Mouse (Mus musculus) intestine, embryonic 14.5 days (tissue): Measurements from ENCODE around the gene Prss43. TPM values are rescaled to one million over a fixed set of nuclear protein-coding genes. Genes with fewer than 3 reads are reported as not detected.

ENCODE experiments used
- ATAC-seq: fragments of 200-750 bp; cut with Nextera tagmentation; replicated peaks from 2 replicates; pipeline ENCODE4 v1.8.0; 2017; ENCODE audit warnings: low read depth, moderate number of reproducible peaks, moderate TSS enrichment, moderate library complexity; ENCODE audit not compliant: low FRiP score, low TSS enrichment
- DNase-seq: peaks from one replicate; pipeline ENCODE4 v3.0.0-alpha.2; 2018; ENCODE audit warnings: low spot score
- H3K27ac ChIP-seq: fragments of 300-500 bp; sonication (generic); 2 replicates; pipeline ENCODE4 v1.5.1; 2014; ENCODE audit warnings: low read depth, mild to moderate bottlenecking, control low read depth
- H3K27me3 ChIP-seq: fragments of 300-500 bp; sonication (generic); replicated peaks from 2 replicates; pipeline ENCODE4 v1.6.1; 2014; ENCODE audit warnings: low read length, control low read depth; ENCODE audit not compliant: control insufficient read depth, insufficient read depth
- H3K36me3 ChIP-seq: fragments of 300-500 bp; sonication (generic); 2 replicates; pipeline ENCODE4 v1.6.1; 2014; ENCODE audit warnings: low read length, control low read depth; ENCODE audit not compliant: control insufficient read depth, insufficient read depth
- H3K4me1 ChIP-seq: fragments of 300-500 bp; sonication (generic); replicated peaks from 2 replicates; pipeline ENCODE4 v1.6.1; 2014; ENCODE audit warnings: low read length, control low read depth, mixed read lengths; ENCODE audit not compliant: control insufficient read depth, insufficient read depth
- H3K4me2 ChIP-seq: fragments of 300-500 bp; sonication (generic); 2 replicates; pipeline ENCODE4 v1.6.1; 2014; ENCODE audit warnings: low read length
- H3K4me3 ChIP-seq: fragments of 300-500 bp; sonication (generic); 2 replicates; pipeline ENCODE4 v1.5.1; 2014; ENCODE audit warnings: low read depth, low read length, control low read depth, mixed read lengths
- H3K9ac ChIP-seq: fragments of 300-500 bp; sonication (generic); 2 replicates; pipeline ENCODE4 v1.6.1; 2014; ENCODE audit warnings: mild to moderate bottlenecking, low read length
- H3K9me3 ChIP-seq: fragments of 300-500 bp; sonication (generic); 2 replicates; pipeline ENCODE4 v1.6.1; 2016; ENCODE audit warnings: low read length, control low read depth; ENCODE audit not compliant: control insufficient read depth
- WGBS: fragments of 180-500 bp; shearing (Covaris S2); extraction: QIAGEN DNeasy Blood & Tissue Kit; methylation state at CpG from one replicate; pipeline ENCODE4 v1.1.7; 2014; 5-methylcytosine and 5-hydroxymethylcytosine counted together
- polyA plus RNA-seq: library from polyadenylated mRNA; unstranded; fragments of >200 nt; fragmentation: Nextera tagmentation; extraction: Ambion mirVana; gene quantifications from 2 replicates; pipeline ENCODE4 v1.2.1, GENCODE M21; 2014

Gene Prss43
- polyA plus RNA-seq, 1 experiment from 2014 or later, result not detected

DNA sequence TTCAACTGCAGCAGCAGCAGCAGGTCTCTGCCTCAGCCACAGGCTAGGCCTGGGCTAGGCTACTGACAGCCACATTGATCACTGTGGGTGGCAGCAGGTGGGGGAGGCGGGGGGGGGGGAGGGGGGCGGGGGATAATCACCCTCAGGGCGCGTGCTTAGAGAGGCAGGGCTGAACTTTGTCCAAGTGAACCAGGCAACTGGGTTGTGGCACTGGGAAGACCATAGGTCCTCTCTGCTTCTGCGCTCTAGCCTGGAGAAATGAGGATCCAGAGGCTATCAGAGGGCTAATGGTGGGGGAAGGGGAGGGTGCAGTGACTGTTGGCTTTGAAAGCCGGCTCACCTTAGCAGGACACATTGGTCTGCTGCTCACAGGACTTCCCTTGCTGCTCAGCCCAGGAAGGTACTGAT lies 48.8 kb downstream of the Prss43 start:
- H3K27ac ChIP-seq, result no peak overlapping the region
- H3K27me3 ChIP-seq, result peaks cover 21% of the 10 kb centered on the region; the same call in 1 of the 2 replicates
- H3K9me3 ChIP-seq, result no peaks in the 10 kb centered on the region
- DNase-seq (no peak), ATAC-seq (peak; percentile 45)
- no peaks in the 10 kb centered on the region for H3K36me3 ChIP-seq
- no peak overlapping the region for H3K4me3 ChIP-seq
- no peak overlapping the region for H3K9ac ChIP-seq
- no peak overlapping the region for H3K4me2 ChIP-seq
- peaks cover 17% of the 10 kb centered on the region for H3K4me1 ChIP-seq
- 20% methylated on average over 5 of the region's 6 CpGs for WGBS

DNA sequence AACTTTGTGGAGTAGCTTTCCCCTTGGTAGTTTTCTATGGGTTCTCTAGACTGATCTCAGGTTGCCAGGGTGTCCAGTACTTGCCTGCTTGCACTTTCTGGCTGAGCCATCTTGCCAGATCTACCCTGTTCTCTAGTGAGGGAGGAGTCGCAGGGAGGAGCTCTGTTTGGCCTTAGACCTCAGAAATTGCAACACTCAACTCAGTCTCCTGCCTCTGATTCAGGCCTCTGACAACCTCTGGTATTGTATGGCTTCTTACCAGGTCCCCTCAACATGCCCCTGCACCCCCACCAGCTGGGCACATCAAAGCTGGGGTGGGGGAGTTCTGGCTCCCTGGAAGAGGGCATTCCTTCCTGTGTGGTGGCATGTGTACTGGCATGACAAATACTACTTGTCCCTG lies 50.9 kb downstream of the Prss43 start:
- H3K27ac ChIP-seq, result no peak overlapping the region
- peaks cover 17% of the 10 kb centered on the region for H3K4me1 ChIP-seq
- H3K4me3 ChIP-seq, result no peak overlapping the region
- H3K4me2 ChIP-seq, result no peak overlapping the region
- WGBS, result 95% methylated on average over 1 of the region's 1 CpGs
- DNase-seq, result no peak
- no peak overlapping the region for H3K9ac ChIP-seq
- H3K9me3 ChIP-seq, result no peaks in the 10 kb centered on the region
- H3K27me3 ChIP-seq, result peaks cover 34% of the 10 kb centered on the region
- H3K36me3 ChIP-seq, result no peaks in the 10 kb centered on the region
- no peak for ATAC-seq

DNA sequence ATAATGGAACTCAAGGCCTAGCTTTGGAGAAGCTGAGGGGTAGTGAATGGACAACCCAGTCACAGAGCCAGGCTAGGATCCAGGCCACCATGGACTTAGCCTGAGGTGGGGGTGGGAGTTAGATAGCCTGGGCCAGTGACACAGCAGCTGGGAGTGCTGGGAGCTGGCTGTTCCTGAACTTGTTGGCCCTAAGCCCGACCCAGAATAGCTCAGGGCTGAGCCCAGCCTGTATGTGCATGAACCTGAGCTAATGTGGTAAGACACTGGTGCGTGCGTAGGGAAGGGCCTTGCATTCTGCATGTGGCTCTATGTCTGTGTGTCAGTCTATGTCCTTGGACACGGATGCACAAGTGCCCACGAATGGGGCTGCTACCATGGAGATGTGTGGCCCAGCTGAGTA lies 51.4 kb downstream of the Prss43 start:
- no peak for DNase-seq
- no peak overlapping the region for H3K9ac ChIP-seq
- no peak overlapping the region for H3K27ac ChIP-seq
- H3K4me1 ChIP-seq, result peaks cover 17% of the 10 kb centered on the region
- peaks cover 30% of the 10 kb centered on the region for H3K27me3 ChIP-seq
- no peak overlapping the region for H3K4me3 ChIP-seq
- no peak for ATAC-seq
- no peaks in the 10 kb centered on the region for H3K9me3 ChIP-seq
- no peak overlapping the region for H3K4me2 ChIP-seq
- no peaks in the 10 kb centered on the region for H3K36me3 ChIP-seq
- WGBS, result 89% methylated on average over 5 of the region's 5 CpGs

DNA sequence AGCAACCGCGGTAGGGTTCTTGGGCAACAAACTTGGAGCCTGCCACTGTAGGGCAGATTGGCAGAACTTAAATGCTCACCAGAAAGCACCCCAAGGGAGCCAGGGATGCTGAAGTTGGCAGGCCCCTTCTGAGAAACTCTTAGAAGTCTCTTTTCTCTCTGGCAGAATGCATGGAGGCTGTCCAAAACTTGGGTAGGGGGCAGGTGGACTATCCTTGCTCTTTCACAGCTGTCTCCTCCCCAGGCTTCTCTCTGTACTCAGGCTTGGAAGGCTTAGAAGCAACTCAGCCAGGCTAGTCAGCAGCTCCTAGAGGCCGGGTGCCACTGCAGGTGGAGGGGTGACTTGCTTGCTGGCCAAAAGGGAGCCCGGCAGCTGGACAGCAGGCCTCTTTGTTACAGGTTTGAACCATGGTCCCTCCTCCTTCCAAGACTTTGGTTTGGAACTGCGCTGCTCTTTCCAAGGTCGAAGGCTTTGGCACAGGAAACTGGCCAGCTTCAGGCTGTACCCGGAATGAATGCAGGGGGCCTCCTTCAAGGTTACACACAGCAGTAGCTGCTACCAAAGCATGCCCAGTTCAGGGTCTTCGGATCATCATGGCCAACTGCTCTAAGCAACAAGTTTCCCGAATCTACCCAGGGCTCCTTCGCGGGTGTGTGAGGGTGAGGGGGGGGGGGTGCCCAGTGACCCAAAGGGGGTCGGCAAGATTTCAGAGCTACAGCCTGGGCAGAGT lies 52.9 kb downstream of the Prss43 start, which contains the start of gene Als2cl:
Gene Als2cl, plus strand, starts transcription at position 680 of the 730 bp plus-strand sequence.
- H3K4me2 ChIP-seq, result peak within 1 kb of the TSS; percentile 83
- no peak for DNase-seq
- peak; percentile 12; the same call in 1 of the 2 replicates for ATAC-seq

DNA sequence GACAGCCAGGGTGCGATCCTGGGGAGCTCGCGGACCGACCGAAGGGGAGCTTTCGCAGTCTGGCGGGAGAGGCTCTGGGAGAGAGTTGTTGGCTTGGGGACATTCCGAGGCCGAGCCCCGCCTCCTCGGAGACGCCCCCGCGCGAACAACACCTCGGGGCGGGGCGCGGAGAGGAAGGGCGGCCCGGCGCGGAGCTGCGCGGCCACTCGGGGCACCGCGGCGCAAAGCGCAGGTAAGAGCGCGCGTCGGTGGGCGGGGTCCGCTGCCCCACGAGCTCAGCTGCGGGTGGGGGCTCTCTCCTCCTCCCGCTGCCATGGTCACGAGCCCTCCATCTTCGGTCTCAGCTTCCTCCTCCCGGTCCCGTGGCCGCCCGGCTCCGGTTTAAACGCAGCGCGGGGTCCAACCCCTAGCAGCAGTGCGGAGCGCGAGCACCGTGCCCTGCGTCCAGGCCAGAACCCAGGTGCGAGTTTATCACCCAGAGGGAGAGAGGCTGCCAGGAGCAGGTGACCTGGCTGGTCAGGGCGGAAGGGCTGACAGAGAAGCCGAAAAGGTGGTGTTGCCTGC lies 53.6 kb downstream of the Prss43 start, which contains the start of gene Tmie:
Gene Tmie, minus strand, starts transcription at position 116 of the 564 bp plus-strand sequence.
- 0 out of 2 replicates have a peak within 1 kb of the TSS, but pooled peaks have one; percentile 16 for H3K27ac ChIP-seq
- ATAC-seq, result peak; percentile 68
- no peaks in the 10 kb centered on the region for H3K36me3 ChIP-seq
- peak within 1 kb of the TSS; percentile 55 for H3K4me3 ChIP-seq
- H3K9ac ChIP-seq, result peak within 1 kb of the TSS; percentile 52
- peak within 1 kb of the TSS; percentile 83 for H3K4me2 ChIP-seq
- WGBS, result 1% methylated on average over 45 of the region's 57 CpGs
- H3K4me1 ChIP-seq, result peaks cover under 1% of the 10 kb centered on the region; the same call in 1 of the 2 replicates
- H3K9me3 ChIP-seq, result no peaks in the 10 kb centered on the region
- H3K27me3 ChIP-seq, result peaks cover 16% of the 10 kb centered on the region
- peak; percentile 76 for DNase-seq

More for the DNA sequence above, 52.9 kb downstream of the Prss43 start, which contains the start of gene Als2cl:
- no peaks in the 10 kb centered on the region for H3K36me3 ChIP-seq
- H3K27me3 ChIP-seq, result peaks cover 16% of the 10 kb centered on the region
- peak within 1 kb of the TSS; percentile 55 for H3K4me3 ChIP-seq
- peaks cover 8% of the 10 kb centered on the region; the same call in 1 of the 2 replicates for H3K4me1 ChIP-seq
- no peaks in the 10 kb centered on the region for H3K9me3 ChIP-seq
- peak within 1 kb of the TSS; percentile 52 for H3K9ac ChIP-seq
- H3K27ac ChIP-seq, result 0 out of 2 replicates have a peak within 1 kb of the TSS, but pooled peaks have one; percentile 16
- WGBS, result 14% methylated on average over 12 of the region's 12 CpGs

DNA sequence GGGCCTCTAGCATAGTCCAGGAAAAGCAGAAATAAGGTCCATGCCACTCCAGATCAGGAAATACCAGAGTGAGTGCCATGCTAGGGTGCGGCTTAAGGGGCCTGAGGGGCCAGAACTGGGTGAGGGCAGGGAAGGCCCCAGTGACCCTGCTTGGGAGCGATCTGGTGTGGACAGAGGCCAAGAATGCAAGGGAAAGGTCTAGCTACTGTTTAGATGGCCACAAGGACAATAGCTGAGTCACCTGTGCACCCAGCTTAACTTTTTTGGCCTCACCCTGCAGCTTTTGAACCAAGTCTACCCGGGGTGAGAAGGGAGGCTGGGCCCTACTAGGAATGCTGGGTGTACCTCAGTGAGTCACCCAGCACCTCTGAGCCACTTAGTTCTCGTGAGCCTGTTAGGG lies 54.3 kb downstream of the Prss43 start:
- Histone ChIP-seq H3K4me1 (no peaks in the 10 kb centered on the region), H3K4me3 (peak overlapping the region; percentile 55), H3K9me3 (no peaks in the 10 kb centered on the region), H3K27me3 (peaks cover 16% of the 10 kb centered on the region), H3K36me3 (no peaks in the 10 kb centered on the region), H3K27ac (no peak overlapping the region), H3K4me2 (peak overlapping the region; percentile 83), H3K9ac (peak overlapping the region; percentile 52; the same call in 1 of the 2 replicates)
- no peak for DNase-seq
- 58% methylated on average over 4 of the region's 4 CpGs for WGBS
- peak; percentile 6 for ATAC-seq

Other genes with a start within 250 kb of the Prss43 start
- gene Nradd, start 202.2 kb upstream of the Prss43 start, polyA plus RNA-seq, result 21.9 and 23.4 TPM in 2 replicates
- gene Nbeal2, start 172.5 kb upstream of the Prss43 start, polyA plus RNA-seq, result 4.0 and 4.7 TPM in 2 replicates
- 177 and 187 TPM in 2 replicates for gene Ccdc12, start 170.2 kb upstream of the Prss43 start, polyA plus RNA-seq
- 0.23 and 1.6 TPM in 2 replicates for gene Myl3, start 84.8 kb upstream of the Prss43 start, polyA plus RNA-seq
- gene Pth1r, start 79.5 kb upstream of the Prss43 start, polyA plus RNA-seq, result 25.7 and 26.7 TPM in 2 replicates
- gene Prss42, start 28.5 kb upstream of the Prss43 start, polyA plus RNA-seq, result not detected in 2 replicates
- not detected in 2 replicates for gene Prss44, start 12.7 kb upstream of the Prss43 start, polyA plus RNA-seq
- gene Prss45, start 7.9 kb downstream of the Prss43 start, polyA plus RNA-seq, result not detected in 2 replicates
- gene Prss46, start 17.8 kb downstream of the Prss43 start, polyA plus RNA-seq, result not detected in 2 replicates
- 0.28 and 0.68 TPM in 2 replicates for gene Prss50, start 31.3 kb downstream of the Prss43 start, polyA plus RNA-seq
- 5.0 and 5.9 TPM in 2 replicates for gene Als2cl, start 53.2 kb downstream of the Prss43 start, polyA plus RNA-seq
- gene Tmie, start 53.4 kb downstream of the Prss43 start, polyA plus RNA-seq, result 0.40 and 0.54 TPM in 2 replicates
- gene Fam240a, start 90.2 kb downstream of the Prss43 start, polyA plus RNA-seq, result not detected in 2 replicates
- gene Tdgf1, start 119.5 kb downstream of the Prss43 start, polyA plus RNA-seq, result not detected in 2 replicates
- gene Lrrc2, start 124.9 kb downstream of the Prss43 start, polyA plus RNA-seq, result 0.12 and 0.27 TPM in 2 replicates
- 0.14 TPM in 1 of 2 replicates, not detected in the other for gene Rtp3, start 163.9 kb downstream of the Prss43 start, polyA plus RNA-seq
- gene Ltf, start 192.6 kb downstream of the Prss43 start, polyA plus RNA-seq, result 1.5 and 1.6 TPM in 2 replicates
- 1.3 and 1.7 TPM in 2 replicates for gene Ccrl2, start 230.8 kb downstream of the Prss43 start, polyA plus RNA-seq